Mouse (Mus musculus): ENCODE data around the gene Map2k4. TPM values are rescaled to one million over a fixed set of nuclear protein-coding genes. Genes with fewer than 3 reads are reported as not detected.

The Map2k4 gene
- polyA plus RNA-seq (2015; fragmentation: Nextera tagmentation; extraction: Ambion mirVana), result 62.3 and 63.5 TPM in 2 replicates

GRCm38 (mm10) chr11:65788154-65788553 is at the start of gene Map2k4:
Map2k4 (minus strand) TSS chr11:65788297.
- peak within 1 kb of the TSS; percentile 86 for H3K27ac ChIP-seq (replicated peaks)
- H3K27me3 ChIP-seq (replicated peaks), result no peaks in the 10 kb centered on the region
- peaks cover 7% of the 10 kb centered on the region; the same call in 1 of the 2 replicates for H3K36me3 ChIP-seq
- peak; percentile 98 for ATAC-seq (ENCODE audit: extremely low read depth, insufficient number of reproducible peaks, low FRiP score, low TSS enrichment)
- peak within 1 kb of the TSS; percentile 100 for H3K9ac ChIP-seq
- peak within 1 kb of the TSS; percentile 98 for H3K4me3 ChIP-seq
- WGBS, result under 1% methylated on average over 36 of the region's 36 CpGs
- H3K4me1 ChIP-seq, result peaks cover 31% of the 10 kb centered on the region
- H3K9me3 ChIP-seq, result no peaks in the 10 kb centered on the region
- peak within 1 kb of the TSS; percentile 85 for H3K4me2 ChIP-seq

- Histone ChIP-seq H3K36me3 (peaks cover 78% of the 10 kb centered on the region), H3K9ac (no peak overlapping the region), H3K4me2 (no peak overlapping the region), H3K4me1 (peaks cover 4% of the 10 kb centered on the region; the same call in 1 of the 2 replicates), H3K27ac (replicated peaks) (no peak overlapping the region), H3K4me3 (no peak overlapping the region), H3K27me3 (replicated peaks) (no peaks in the 10 kb centered on the region), H3K9me3 (no peaks in the 10 kb centered on the region)
- no peak for ATAC-seq (ENCODE audit: extremely low read depth, insufficient number of reproducible peaks, low FRiP score, low TSS enrichment)
- WGBS, result 79% methylated on average over 3 of the region's 3 CpGs
Measured at GRCm38 (mm10) chr11:65824556-65824955, 36.5 kb upstream of the Map2k4 start.

- H3K4me3 ChIP-seq, result no peak overlapping the region
- peaks cover 76% of the 10 kb centered on the region for H3K36me3 ChIP-seq
- no peaks in the 10 kb centered on the region for H3K9me3 ChIP-seq
- 10% methylated on average over 7 of the region's 7 CpGs for WGBS
- ATAC-seq (ENCODE audit: extremely low read depth, insufficient number of reproducible peaks, low FRiP score, low TSS enrichment), result no peak
- no peak overlapping the region for H3K27ac ChIP-seq (replicated peaks)
- no peak overlapping the region for H3K4me2 ChIP-seq
- no peaks in the 10 kb centered on the region for H3K27me3 ChIP-seq (replicated peaks)
- H3K9ac ChIP-seq, result no peak overlapping the region
- H3K4me1 ChIP-seq, result peaks cover 6% of the 10 kb centered on the region
Measured at GRCm38 (mm10) chr11:65820877-65821276, 32.8 kb upstream of the Map2k4 start.

GRCm38 (mm10) chr11:65820280-65820679 is 32.2 kb upstream of the Map2k4 start:
- Histone ChIP-seq H3K27me3 (replicated peaks) (no peaks in the 10 kb centered on the region), H3K4me1 (peaks cover 6% of the 10 kb centered on the region), H3K4me3 (no peak overlapping the region), H3K9me3 (no peaks in the 10 kb centered on the region), H3K4me2 (no peak overlapping the region), H3K36me3 (peaks cover 79% of the 10 kb centered on the region), H3K9ac (no peak overlapping the region), H3K27ac (replicated peaks) (no peak overlapping the region)
- ATAC-seq (ENCODE audit: extremely low read depth, insufficient number of reproducible peaks, low FRiP score, low TSS enrichment), result no peak
- WGBS, result 65% methylated on average over 5 of the region's 5 CpGs

GRCm38 (mm10) chr11:65818193-65818592 is 30.1 kb upstream of the Map2k4 start:
- H3K27ac ChIP-seq (replicated peaks), result no peak overlapping the region
- H3K4me1 ChIP-seq, result peaks cover 6% of the 10 kb centered on the region
- H3K9ac ChIP-seq, result no peak overlapping the region
- H3K4me2 ChIP-seq, result no peak overlapping the region
- no peak for ATAC-seq (ENCODE audit: extremely low read depth, insufficient number of reproducible peaks, low FRiP score, low TSS enrichment)
- no peak overlapping the region for H3K4me3 ChIP-seq
- WGBS, result 62% methylated on average over 1 of the region's 1 CpGs
- no peaks in the 10 kb centered on the region for H3K27me3 ChIP-seq (replicated peaks)
- H3K36me3 ChIP-seq, result peaks cover 76% of the 10 kb centered on the region
- no peaks in the 10 kb centered on the region for H3K9me3 ChIP-seq

GRCm38 (mm10) chr11:65816237-65816636 is 28.1 kb upstream of the Map2k4 start:
- H3K4me3 ChIP-seq, result no peak overlapping the region
- H3K4me2 ChIP-seq, result no peak overlapping the region
- peaks cover 57% of the 10 kb centered on the region for H3K36me3 ChIP-seq
- H3K27ac ChIP-seq (replicated peaks), result no peak overlapping the region
- peaks cover 21% of the 10 kb centered on the region for H3K4me1 ChIP-seq
- no peak for ATAC-seq (ENCODE audit: extremely low read depth, insufficient number of reproducible peaks, low FRiP score, low TSS enrichment)
- H3K27me3 ChIP-seq (replicated peaks), result no peaks in the 10 kb centered on the region
- H3K9me3 ChIP-seq, result no peaks in the 10 kb centered on the region
- H3K9ac ChIP-seq, result no peak overlapping the region
- 48% methylated on average over 6 of the region's 6 CpGs for WGBS

GRCm38 (mm10) chr11:65814381-65814780 is 26.3 kb upstream of the Map2k4 start:
- Histone ChIP-seq H3K27ac (replicated peaks) (no peak overlapping the region), H3K4me1 (peaks cover 22% of the 10 kb centered on the region), H3K9me3 (no peaks in the 10 kb centered on the region), H3K4me2 (no peak overlapping the region), H3K36me3 (peaks cover 52% of the 10 kb centered on the region), H3K27me3 (replicated peaks) (no peaks in the 10 kb centered on the region), H3K9ac (no peak overlapping the region), H3K4me3 (no peak overlapping the region)
- ATAC-seq (ENCODE audit: extremely low read depth, insufficient number of reproducible peaks, low FRiP score, low TSS enrichment), result no peak
- WGBS, result 82% methylated on average over 9 of the region's 9 CpGs

- WGBS, result 33% methylated on average over 5 of the region's 5 CpGs
- H3K4me3 ChIP-seq, result no peak overlapping the region
- H3K4me2 ChIP-seq, result no peak overlapping the region
- H3K27ac ChIP-seq (replicated peaks), result no peak overlapping the region
- H3K4me1 ChIP-seq, result peaks cover 35% of the 10 kb centered on the region
- no peak for ATAC-seq (ENCODE audit: extremely low read depth, insufficient number of reproducible peaks, low FRiP score, low TSS enrichment)
- H3K27me3 ChIP-seq (replicated peaks), result no peaks in the 10 kb centered on the region
- no peak overlapping the region for H3K9ac ChIP-seq
- peaks cover 32% of the 10 kb centered on the region for H3K36me3 ChIP-seq
- no peaks in the 10 kb centered on the region for H3K9me3 ChIP-seq
Measured at GRCm38 (mm10) chr11:65812088-65812487, 24.0 kb upstream of the Map2k4 start.

- Histone ChIP-seq H3K4me2 (peak overlapping the region; percentile 96), H3K27me3 (replicated peaks) (no peaks in the 10 kb centered on the region), H3K9me3 (no peaks in the 10 kb centered on the region), H3K4me1 (peaks cover 37% of the 10 kb centered on the region), H3K4me3 (peak overlapping the region; percentile 78), H3K27ac (replicated peaks) (peak overlapping the region; percentile 89), H3K9ac (peak overlapping the region; percentile 86), H3K36me3 (no peaks in the 10 kb centered on the region)
- no peak for ATAC-seq (ENCODE audit: extremely low read depth, insufficient number of reproducible peaks, low FRiP score, low TSS enrichment)
- 38% methylated on average over 7 of the region's 7 CpGs for WGBS
Measured at GRCm38 (mm10) chr11:65807601-65808000, 19.5 kb upstream of the Map2k4 start.

- no peaks in the 10 kb centered on the region for H3K27me3 ChIP-seq (replicated peaks)
- H3K9ac ChIP-seq, result peak within 1 kb of the TSS; percentile 86
- WGBS, result under 1% methylated on average over 57 of the region's 58 CpGs
- H3K36me3 ChIP-seq, result no peaks in the 10 kb centered on the region
- peak; percentile 97 for ATAC-seq (ENCODE audit: extremely low read depth, insufficient number of reproducible peaks, low FRiP score, low TSS enrichment)
- no peaks in the 10 kb centered on the region for H3K9me3 ChIP-seq
- peak within 1 kb of the TSS; percentile 78 for H3K4me3 ChIP-seq
- H3K27ac ChIP-seq (replicated peaks), result peak within 1 kb of the TSS; percentile 89
- H3K4me1 ChIP-seq, result peaks cover 32% of the 10 kb centered on the region
- peak within 1 kb of the TSS; percentile 96 for H3K4me2 ChIP-seq
Measured at GRCm38 (mm10) chr11:65806909-65807504, 18.9 kb upstream of the Map2k4 start, which contains the start of gene Zkscan6. Zkscan6 (plus strand) TSS chr11:65807175.

GRCm38 (mm10) chr11:65806321-65806904 is 18.3 kb upstream of the Map2k4 start:
- WGBS, result under 1% methylated on average over 20 of the region's 20 CpGs

GRCm38 (mm10) chr11:65801899-65802298 is 13.8 kb upstream of the Map2k4 start:
- Histone ChIP-seq H3K27ac (replicated peaks) (no peak overlapping the region), H3K4me1 (peaks cover 12% of the 10 kb centered on the region), H3K36me3 (no peaks in the 10 kb centered on the region), H3K27me3 (replicated peaks) (no peaks in the 10 kb centered on the region), H3K9me3 (no peaks in the 10 kb centered on the region), H3K4me2 (no peak overlapping the region), H3K9ac (no peak overlapping the region), H3K4me3 (no peak overlapping the region)
- WGBS, result 47% methylated on average over 3 of the region's 3 CpGs
- no peak for ATAC-seq (ENCODE audit: extremely low read depth, insufficient number of reproducible peaks, low FRiP score, low TSS enrichment)

More at GRCm38 (mm10) chr11:65806321-65806904, 18.3 kb upstream of the Map2k4 start:
- Histone ChIP-seq H3K27me3 (replicated peaks) (no peaks in the 10 kb centered on the region), H3K4me1 (peaks cover 30% of the 10 kb centered on the region), H3K4me2 (peak overlapping the region; percentile 96), H3K27ac (replicated peaks) (peak overlapping the region; percentile 89), H3K36me3 (no peaks in the 10 kb centered on the region), H3K4me3 (peak overlapping the region; percentile 78), H3K9me3 (no peaks in the 10 kb centered on the region), H3K9ac (peak overlapping the region; percentile 86)
- ATAC-seq (ENCODE audit: extremely low read depth, insufficient number of reproducible peaks, low FRiP score, low TSS enrichment), result no peak
